Mouse (Mus musculus) lung, postnatal 0 days (tissue): ENCODE data around the gene Smap2.

Experiments
- CTCF ChIP-seq: IDR thresholded peaks from 2 replicates; pipeline ENCODE4 v1.5.1; 2016; ENCODE audit warnings: antibody characterized with exemption, mild to moderate bottlenecking
- EP300 ChIP-seq: IDR thresholded peaks from 2 replicates; pipeline ENCODE4 v1.6.1; 2016; ENCODE audit warnings: antibody characterized with exemption, mild to moderate bottlenecking, control low read depth

DNA sequence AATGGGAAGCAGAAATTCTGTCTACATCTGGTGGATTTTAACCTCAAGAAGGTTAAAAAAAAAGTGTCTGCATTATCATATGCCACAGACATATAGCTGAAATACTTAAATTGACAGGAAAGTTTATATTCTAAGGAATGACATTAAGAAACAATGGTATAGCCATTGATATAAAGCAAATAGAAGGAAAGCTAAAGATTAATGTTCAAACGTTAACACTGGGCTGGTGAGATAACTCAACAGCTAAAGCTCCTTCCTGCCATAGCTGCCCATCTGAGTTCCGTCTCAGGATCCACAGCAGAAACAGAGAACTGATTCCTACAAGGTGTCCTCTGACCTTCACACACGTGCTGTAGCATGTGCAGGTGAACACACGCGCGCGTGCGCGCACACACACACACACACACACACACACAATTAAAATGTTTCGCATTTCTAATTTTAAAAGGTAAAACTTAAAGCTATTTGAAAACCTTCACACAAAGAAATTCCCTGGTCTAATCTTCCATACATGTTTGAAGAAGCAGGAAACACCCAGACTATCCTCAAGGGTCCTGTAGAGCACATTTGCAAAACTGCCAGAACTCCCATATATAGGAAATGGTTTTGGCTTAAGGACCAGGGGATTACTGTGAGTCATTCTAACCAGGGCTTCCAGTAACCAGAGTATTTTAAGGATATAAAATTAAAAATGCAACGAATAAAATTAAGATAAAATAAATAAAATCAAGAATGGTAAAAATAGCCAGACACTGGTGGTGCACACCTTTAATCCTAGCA, 6.1 kb downstream of the Smap2 start:
- TF ChIP-seq CTCF (no peak), EP300 (no peak)
